Mouse (Mus musculus): Measurements from ENCODE around the gene Zkscan2. TPM values are rescaled to one million over a fixed set of nuclear protein-coding genes. Genes with fewer than 3 reads are reported as not detected.
A peak's percentile ranks its signal among the peaks of the same experiment; 100 is the strongest.

Zkscan2 gene
- total RNA-seq, 1 experiment from 2014 or later = 1.4 TPM

GRCm38 (mm10) chr7:123431206-123431605 is 69.0 kb downstream of the Zkscan2 start:
- no peak for DNase-seq

GRCm38 (mm10) chr7:123430411-123430705 is 69.9 kb downstream of the Zkscan2 start:
- DNase-seq = peak; percentile 47

- peak; percentile 64 for DNase-seq
Measured at GRCm38 (mm10) chr7:123429624-123430410, 70.4 kb downstream of the Zkscan2 start.

Other genes starting within 250 kb of the Zkscan2 start
- 23.2 and 26.2 TPM in 2 replicates for gene Lcmt1, start 130.7 kb downstream of the Zkscan2 start, total RNA-seq (2021)
- gene Arhgap17, start 130.5 kb downstream of the Zkscan2 start, total RNA-seq (2021) = 43.7 and 47.7 TPM in 2 replicates
- 0.41 and 3.9 TPM in 2 replicates for gene Aqp8, start 38.2 kb downstream of the Zkscan2 start, total RNA-seq (2021)

Measured in adrenal gland, postnatal 14 days (tissue).